Mouse (Mus musculus) C2C12 (cell line): ENCODE data around the gene Mbnl2. TPM values are rescaled to one million over a fixed set of nuclear protein-coding genes. Genes with fewer than 3 reads are reported as not detected.

Experiments
- H3K27me3 ChIP-seq: one replicate; pipeline ENCODE4 v1.6.1; 2011; ENCODE audit not compliant: control insufficient read depth, insufficient read depth, insufficient read length
- H3K36me3 ChIP-seq: one replicate; pipeline ENCODE4 v1.6.1; 2011; ENCODE audit not compliant: control insufficient read depth, insufficient read depth
- H3K4me3 ChIP-seq: one replicate; pipeline ENCODE4 v1.5.1; 2011; ENCODE audit warnings: mild to moderate bottlenecking, control low read depth; ENCODE audit not compliant: poor library complexity, insufficient read depth, severe bottlenecking
- H3K79me2 ChIP-seq: one replicate; pipeline ENCODE4 v1.6.1; 2011; ENCODE audit not compliant: control insufficient read depth, insufficient read depth
- H3K79me3 ChIP-seq: one replicate; pipeline ENCODE4 v1.6.1; 2011; ENCODE audit warnings: low read depth, control low read depth
- H3ac ChIP-seq: one replicate; pipeline ENCODE3; 2011; ENCODE audit warnings: low read depth; ENCODE audit not compliant: control insufficient read depth, insufficient read length
- CEBPB ChIP-seq: IDR thresholded peaks from one replicate; pipeline ENCODE4 v1.6.1; 2011; ENCODE audit warnings: low read depth, mild to moderate bottlenecking, control low read depth, moderate library complexity
- CTCF ChIP-seq: IDR thresholded peaks from one replicate; pipeline ENCODE4 v1.5.1; 2011; ENCODE audit not compliant: control insufficient read depth, insufficient read depth, insufficient read length
- FOSL1 ChIP-seq: IDR thresholded peaks from one replicate; pipeline ENCODE4 v1.8.0; 2011; ENCODE audit warnings: mild to moderate bottlenecking, low read length; ENCODE audit not compliant: poor library complexity, insufficient read depth, severe bottlenecking
- MAX ChIP-seq: IDR thresholded peaks from one replicate; pipeline ENCODE4 v1.6.1; 2011; ENCODE audit warnings: mild to moderate bottlenecking, control low read depth
- MYOD1 ChIP-seq: IDR thresholded peaks from one replicate; pipeline ENCODE4 v1.6.1; 2011; ENCODE audit warnings: low read depth; ENCODE audit not compliant: control insufficient read depth, insufficient read length
- MYOG ChIP-seq: IDR thresholded peaks from one replicate; pipeline ENCODE4 v1.6.1; 2011; ENCODE audit not compliant: control insufficient read depth, insufficient read length; ENCODE audit errors: extremely low read depth
- USF1 ChIP-seq: IDR thresholded peaks from one replicate; pipeline ENCODE4 v1.6.1; 2011; ENCODE audit warnings: low read depth, mild to moderate bottlenecking, control low read depth, moderate library complexity
- polyA plus RNA-seq: library from polyadenylated mRNA; unstranded; fragments of >200 nt; fragmentation: generic; extraction: Trizol; gene quantifications from one replicate; pipeline ENCODE4 v1.2.1, GENCODE M21; 2012; ENCODE audit warnings: missing spikeins

The Mbnl2 gene
- polyA plus RNA-seq, 1 experiment: 42.1 TPM

DNA sequence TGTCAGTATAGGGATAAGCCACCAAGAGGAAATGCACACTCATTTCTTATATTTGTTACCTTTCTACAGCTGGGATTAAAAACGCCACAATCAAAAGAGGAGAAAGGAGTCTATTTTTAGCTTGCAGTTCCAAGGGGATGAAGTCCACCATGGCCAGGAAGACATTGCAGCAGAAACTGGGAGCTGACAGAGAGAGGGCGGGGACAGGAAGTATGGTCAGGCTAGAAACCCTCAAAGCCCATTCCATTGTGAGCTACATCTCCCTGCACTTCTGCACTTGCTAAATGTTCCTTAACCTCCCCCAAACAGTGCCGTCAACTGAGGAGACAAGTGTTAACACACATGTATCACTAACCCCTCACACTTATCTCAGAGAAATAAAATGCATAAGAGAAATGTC, 5.4 kb upstream of the Mbnl2 start:
- no peaks in the 10 kb centered on the region for H3K79me3 ChIP-seq
- H3K27me3 ChIP-seq: no peaks in the 10 kb centered on the region
- TF ChIP-seq MYOD1 (no peak), FOSL1 (no peak), CEBPB (no peak), MAX (no peak), MYOG (no peak), CTCF (no peak), USF1 (no peak)

DNA sequence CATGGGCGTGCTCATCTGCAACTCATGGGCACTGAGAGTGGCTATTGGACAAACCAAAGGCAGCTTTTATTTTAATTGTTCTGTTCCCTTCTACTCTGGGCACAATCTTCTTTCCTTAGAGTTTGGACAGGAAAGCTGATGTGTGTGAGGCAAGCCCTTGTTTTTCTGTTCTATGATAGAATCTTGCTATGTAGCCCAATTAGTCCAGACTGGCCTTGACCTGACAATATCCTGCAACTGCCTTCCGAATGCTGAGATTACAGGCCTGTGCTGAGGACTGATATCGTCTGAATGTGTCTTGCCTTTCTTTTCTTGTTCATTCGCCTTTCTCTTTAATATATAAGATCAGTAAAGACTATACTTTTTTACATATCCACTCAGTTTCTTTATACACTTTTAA, 4.8 kb upstream of the Mbnl2 start:
- H3K79me2 ChIP-seq: peaks cover under 1% of the 10 kb centered on the region
- TF ChIP-seq USF1 (no peak), FOSL1 (no peak), MYOG (no peak), CTCF (no peak), MAX (no peak), CEBPB (no peak)

More for the DNA sequence above, 5.4 kb upstream of the Mbnl2 start:
- Histone ChIP-seq H3K79me2 (no peaks in the 10 kb centered on the region), H3K4me3 (no peak overlapping the region), H3ac (no peak overlapping the region), H3K36me3 (no peaks in the 10 kb centered on the region)

DNA sequence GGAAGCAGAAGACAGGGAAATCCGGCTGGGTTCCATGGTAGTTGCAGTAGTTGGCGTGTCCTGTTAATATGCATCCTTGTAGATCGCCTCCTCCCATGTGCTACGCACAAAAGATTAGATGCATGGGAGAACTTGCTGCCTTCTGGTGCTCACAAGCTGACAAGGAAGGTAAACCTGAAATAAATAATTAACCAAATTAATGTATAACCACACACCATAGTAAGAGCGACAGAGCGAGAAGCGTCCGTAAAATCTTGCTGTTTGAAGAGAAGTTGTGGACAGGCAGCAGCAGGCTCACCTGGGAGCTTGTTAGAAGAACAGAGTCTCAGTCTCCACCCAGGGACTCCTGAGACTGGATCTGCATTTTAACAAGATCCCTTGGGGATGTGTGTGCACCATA, 4.4 kb upstream of the Mbnl2 start:
- Histone ChIP-seq H3K79me2 (peaks cover 5% of the 10 kb centered on the region), H3K36me3 (no peaks in the 10 kb centered on the region), H3K79me3 (peaks cover 5% of the 10 kb centered on the region), H3K4me3 (no peak overlapping the region), H3ac (no peak overlapping the region), H3K27me3 (no peaks in the 10 kb centered on the region)
- no peak for TF ChIP-seq CTCF
- TF ChIP-seq USF1: no peak
- TF ChIP-seq MAX: no peak
- no peak for TF ChIP-seq MYOD1
- TF ChIP-seq FOSL1: no peak
- TF ChIP-seq MYOG: no peak
- no peak for TF ChIP-seq CEBPB

More for the DNA sequence above, 4.8 kb upstream of the Mbnl2 start:
- peaks cover under 1% of the 10 kb centered on the region for H3K79me3 ChIP-seq
- H3K4me3 ChIP-seq: no peak overlapping the region
- no peak overlapping the region for H3ac ChIP-seq
- H3K36me3 ChIP-seq: no peaks in the 10 kb centered on the region
- H3K27me3 ChIP-seq: no peaks in the 10 kb centered on the region

DNA sequence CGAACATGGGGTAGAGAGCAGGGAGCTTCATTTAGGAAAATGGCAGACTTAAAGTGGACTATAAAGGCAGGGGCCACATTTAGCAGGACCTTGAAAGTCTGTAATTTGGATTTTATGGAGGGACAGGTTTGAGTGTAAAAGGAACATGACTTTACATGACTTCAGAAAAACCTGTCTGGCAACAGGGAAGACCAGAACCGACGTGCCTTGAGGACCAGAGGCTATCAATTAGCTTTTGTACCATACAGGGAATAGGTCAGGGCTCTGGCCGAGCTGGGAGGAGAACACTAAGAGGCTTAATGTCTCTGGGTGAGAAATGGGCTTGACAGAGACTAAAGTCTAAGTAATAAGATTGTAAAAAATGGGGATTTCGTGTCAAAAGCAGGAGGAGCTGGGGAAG, 1.7 kb upstream of the Mbnl2 start:
- peaks cover 30% of the 10 kb centered on the region for H3K79me3 ChIP-seq
- H3ac ChIP-seq: no peak overlapping the region
- no peaks in the 10 kb centered on the region for H3K36me3 ChIP-seq
- H3K79me2 ChIP-seq: peaks cover 32% of the 10 kb centered on the region
- no peaks in the 10 kb centered on the region for H3K27me3 ChIP-seq
- H3K4me3 ChIP-seq: no peak overlapping the region
- TF ChIP-seq USF1 (no peak), MAX (no peak), MYOG (no peak), MYOD1 (no peak), FOSL1 (no peak), CTCF (no peak), CEBPB (no peak)

DNA sequence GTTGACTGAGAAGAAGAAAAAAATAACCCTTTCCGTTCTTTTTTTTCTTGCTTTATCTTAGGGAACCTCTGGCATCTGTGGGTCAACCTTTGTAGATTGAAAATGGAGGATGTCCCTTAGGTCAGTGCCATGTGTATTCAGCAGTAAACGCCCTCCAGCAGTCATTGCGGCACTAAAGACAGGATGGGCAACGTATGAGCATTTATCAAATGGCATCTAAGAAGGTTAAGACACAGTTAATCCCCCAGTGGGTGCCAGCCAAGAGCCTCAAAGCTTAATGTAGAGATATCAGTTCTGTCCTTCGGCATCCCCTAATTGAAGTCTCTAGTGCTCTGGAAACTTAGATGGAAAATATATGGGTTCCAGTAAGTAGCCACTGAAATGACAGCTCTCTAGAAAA, 723 bp upstream of the Mbnl2 start:
- H3ac ChIP-seq: peak overlapping the region; percentile 41
- peak overlapping the region; percentile 72 for H3K4me3 ChIP-seq
- no peak for TF ChIP-seq MYOD1
- no peak for TF ChIP-seq CEBPB
- no peak for TF ChIP-seq USF1
- no peak for TF ChIP-seq FOSL1
- no peak for TF ChIP-seq MAX
- TF ChIP-seq MYOG: no peak
- no peak for TF ChIP-seq CTCF

DNA sequence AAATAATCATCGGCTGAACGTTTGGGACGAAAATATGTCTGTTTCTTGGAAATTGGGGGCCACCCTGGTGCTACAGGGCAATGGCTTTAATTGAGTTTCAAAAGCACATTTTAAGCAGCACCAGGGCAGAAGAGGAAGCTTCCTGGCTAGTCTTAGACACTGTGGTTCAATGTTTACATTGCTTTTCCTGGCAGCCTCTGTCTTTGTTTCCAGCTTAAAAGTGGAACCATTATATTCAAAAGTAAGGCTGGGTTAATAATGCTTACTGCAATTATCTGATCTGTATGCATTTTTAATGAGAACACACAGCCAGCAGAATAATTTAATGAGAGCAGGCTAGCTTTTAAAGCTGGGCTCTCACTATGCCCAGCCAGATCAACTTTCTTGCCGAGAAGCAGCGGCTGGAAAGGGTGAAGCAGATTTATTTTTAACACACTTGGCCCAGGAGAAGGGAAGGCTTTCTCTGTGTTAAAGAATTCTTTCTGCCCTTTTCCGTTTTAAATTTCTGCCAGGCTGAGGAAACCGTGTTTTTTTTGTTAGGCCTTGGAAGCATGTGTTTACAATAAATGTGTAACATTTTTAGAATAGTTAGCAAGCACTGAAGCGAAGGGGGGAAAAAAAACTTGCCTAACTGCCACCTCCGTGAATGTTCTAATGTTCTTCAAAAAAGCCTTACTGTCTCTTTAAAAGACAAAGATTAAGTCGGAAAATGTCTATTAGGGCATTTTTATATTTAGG, 1.0 kb downstream of the Mbnl2 start:
- Histone ChIP-seq H3K79me2 (peaks cover 60% of the 10 kb centered on the region), H3K27me3 (no peaks in the 10 kb centered on the region), H3K36me3 (no peaks in the 10 kb centered on the region), H3K79me3 (peaks cover 55% of the 10 kb centered on the region), H3K4me3 (peak overlapping the region; percentile 72), H3ac (peak overlapping the region; percentile 66)
- TF ChIP-seq CEBPB (no peak), MAX (peak; percentile 8), MYOD1 (no peak)

More for the DNA sequence above, 723 bp upstream of the Mbnl2 start:
- Histone ChIP-seq H3K36me3 (no peaks in the 10 kb centered on the region), H3K79me2 (peaks cover 42% of the 10 kb centered on the region), H3K27me3 (no peaks in the 10 kb centered on the region), H3K79me3 (peaks cover 39% of the 10 kb centered on the region)
